Mouse (Mus musculus): Measurements from ENCODE around the gene Rps27a.
"Not testable (repeated sequence)": the region's sequence is repeated elsewhere in the genome, so short reads cannot be mapped to it uniquely, and the experiment has no call there.

The Rps27a gene

GRCm38 (mm10) chr11:29547752-29548503 lies at the start of gene Rps27a, which contains the start of gene Clhc1:
Rps27a (minus strand) TSS chr11:29548109.
Clhc1 (plus strand) TSS chr11:29547950.
- DNase-seq (ENCODE audit: low read depth, low spot score), result peak; percentile 93

- no peak for DNase-seq (ENCODE audit: low read depth, low spot score)
Observed at GRCm38 (mm10) chr11:29597159-29597558, 49.2 kb upstream of the Rps27a start.

- no peak for DNase-seq (ENCODE audit: low read depth, low spot score)
Observed at GRCm38 (mm10) chr11:29595217-29595616, 47.3 kb upstream of the Rps27a start.

GRCm38 (mm10) chr11:29579610-29580009 lies 31.7 kb upstream of the Rps27a start:
- peak; percentile 6 for DNase-seq (ENCODE audit: low read depth, low spot score)

DNA sequence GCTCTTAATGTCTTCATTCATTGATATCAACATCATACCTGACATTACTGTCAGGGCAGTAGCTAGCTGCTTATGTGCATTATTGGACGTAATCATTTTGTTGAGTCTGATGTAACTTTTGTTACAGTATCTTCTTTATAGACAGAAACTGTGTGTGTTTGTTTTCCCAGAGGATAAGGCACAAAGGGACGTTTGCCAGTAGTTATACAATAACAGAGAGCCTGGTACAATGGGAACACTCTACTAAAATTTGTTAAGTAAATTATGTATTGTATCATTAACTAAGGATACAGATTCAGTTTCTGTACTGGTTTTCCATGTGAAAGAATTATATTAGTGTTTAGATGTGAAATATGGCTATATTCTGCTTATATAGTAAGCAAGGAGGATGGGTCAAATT lies 24.7 kb upstream of the Rps27a start:
- DNase-seq (ENCODE audit: low read depth, low spot score), result no peak

- DNase-seq (ENCODE audit: low read depth, low spot score), result no peak
Observed at GRCm38 (mm10) chr11:29571536-29571935, 23.6 kb upstream of the Rps27a start.

- DNase-seq (ENCODE audit: low read depth, low spot score), result no peak
Observed at GRCm38 (mm10) chr11:29563406-29563805, 15.5 kb upstream of the Rps27a start.

GRCm38 (mm10) chr11:29560990-29561389 lies 13.1 kb upstream of the Rps27a start:
- DNase-seq (ENCODE audit: low read depth, low spot score), result no peak

GRCm38 (mm10) chr11:29560452-29560851 lies 12.5 kb upstream of the Rps27a start:
- DNase-seq (ENCODE audit: low read depth, low spot score), result no peak

DNA sequence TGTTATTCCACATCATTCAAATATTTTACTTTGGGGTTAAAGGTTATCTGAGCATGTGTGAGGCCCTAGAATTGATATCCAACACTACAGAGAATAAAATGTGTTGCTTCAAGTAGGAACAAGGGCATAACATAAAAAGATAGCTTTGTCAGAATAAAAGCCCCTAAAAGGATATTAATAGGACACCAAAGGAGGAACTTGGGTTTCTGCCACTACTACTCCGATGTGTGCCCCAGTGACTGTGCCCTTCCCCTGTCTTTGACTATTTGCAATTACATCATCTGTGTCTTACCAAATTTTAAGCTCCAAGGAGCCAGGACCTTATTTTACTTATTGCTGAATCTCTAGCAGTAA lies 1.5 kb upstream of the Rps27a start:
- no peak for DNase-seq (ENCODE audit: low read depth, low spot score)

GRCm38 (mm10) chr11:29548504-29549424 lies 855 bp upstream of the Rps27a start:
- DNase-seq (ENCODE audit: low read depth, low spot score), result no peak

- DNase-seq (ENCODE audit: low read depth, low spot score), result no peak
Observed at GRCm38 (mm10) chr11:29547249-29547751, 609 bp downstream of the Rps27a start.

DNA sequence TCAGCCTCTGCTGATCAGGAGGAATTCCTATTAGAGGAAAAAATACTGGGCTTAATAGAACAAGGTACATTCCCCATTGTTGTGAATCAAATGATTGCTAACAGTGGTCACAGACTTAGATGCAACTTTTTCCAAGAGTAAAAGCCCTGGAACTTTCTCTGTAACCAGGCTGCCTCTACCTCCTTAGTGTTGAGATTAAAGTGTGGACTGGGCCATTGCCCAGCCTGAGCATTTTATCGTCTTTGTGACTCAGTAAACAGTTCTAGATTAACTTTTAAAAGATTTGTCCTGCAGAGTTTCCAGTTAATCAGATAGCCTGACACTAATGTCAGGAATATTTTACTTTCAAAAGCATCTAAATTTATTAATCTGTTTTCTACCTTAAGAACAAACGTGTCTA lies 1.1 kb downstream of the Rps27a start:
- no peak for DNase-seq (ENCODE audit: low read depth, low spot score)

DNA sequence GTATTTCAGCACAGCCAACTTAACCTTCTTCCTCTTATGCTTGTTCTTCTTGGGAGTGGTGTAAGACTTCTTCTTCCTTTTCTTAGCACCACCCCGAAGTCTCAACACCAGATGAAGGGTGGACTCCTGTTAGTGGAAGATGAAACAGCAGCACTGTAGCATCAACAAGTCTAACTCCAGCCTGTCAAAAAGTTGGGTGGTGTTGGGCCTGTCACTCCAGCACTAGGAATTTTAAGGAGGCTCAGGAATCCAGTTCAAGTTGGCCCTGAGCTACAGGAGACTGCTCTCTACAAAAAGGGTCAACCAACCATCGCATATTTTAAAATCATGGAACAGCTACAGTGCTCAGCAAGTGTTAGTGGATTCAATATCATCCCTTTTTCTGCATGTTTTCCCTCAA lies 1.6 kb downstream of the Rps27a start:
- not testable (repeated sequence) for DNase-seq (ENCODE audit: low read depth, low spot score)

DNA sequence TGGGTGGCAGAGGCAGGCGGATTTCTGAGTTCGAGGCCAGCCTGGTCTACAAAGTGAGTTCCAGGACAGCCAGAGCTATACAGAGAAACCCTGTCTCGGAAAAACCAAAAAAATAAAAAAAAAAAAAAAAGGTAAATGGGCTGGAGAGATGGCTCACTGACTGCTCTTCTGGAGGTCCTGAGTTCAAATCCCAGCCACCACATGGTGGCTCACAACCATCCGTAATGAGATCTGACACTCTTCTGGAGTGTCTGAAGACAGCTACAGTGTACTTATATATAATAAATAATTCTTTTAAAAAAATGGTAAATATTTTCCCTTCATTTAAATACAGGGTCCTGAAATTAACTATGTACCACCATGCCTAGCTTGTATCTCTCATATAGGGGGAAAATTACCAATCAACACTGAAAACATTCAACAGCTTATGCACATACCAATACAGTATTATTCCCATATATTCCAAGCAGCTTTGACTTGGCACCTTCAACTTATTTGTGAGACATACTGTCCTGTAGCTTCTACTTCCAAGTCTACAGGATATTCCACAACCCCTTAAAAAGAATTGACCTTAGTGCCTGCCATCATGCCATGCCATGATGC lies 2.7 kb downstream of the Rps27a start:
- DNase-seq (ENCODE audit: low read depth, low spot score), result not testable (repeated sequence)

GRCm38 (mm10) chr11:29544225-29544945 lies 3.5 kb downstream of the Rps27a start:
- DNase-seq (ENCODE audit: low read depth, low spot score), result no peak

DNA sequence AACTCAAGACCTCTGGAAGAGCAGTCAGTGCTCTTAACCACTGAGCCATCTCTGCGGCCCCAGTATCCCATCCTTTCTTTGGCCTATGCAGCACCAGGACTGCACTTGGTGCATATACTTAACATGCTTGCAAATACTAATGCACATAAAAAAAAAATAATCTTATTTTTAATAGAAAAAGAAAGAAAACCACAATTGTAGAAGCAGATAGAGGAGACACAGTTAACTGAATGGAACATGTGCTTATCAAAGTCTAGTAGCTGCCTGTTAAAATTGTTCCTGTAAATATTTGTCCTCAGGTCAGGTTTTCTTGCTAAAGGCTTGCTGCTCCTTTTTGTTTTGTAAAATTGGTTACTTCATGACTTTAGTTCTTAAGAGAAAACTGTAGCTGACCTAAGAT lies 9.7 kb downstream of the Rps27a start:
- no peak for DNase-seq (ENCODE audit: low read depth, low spot score)

GRCm38 (mm10) chr11:29525988-29526794 lies 21.7 kb downstream of the Rps27a start, which contains the start of gene Mtif2:
Mtif2 (plus strand) TSS chr11:29526408.
- peak; percentile 80 for DNase-seq (ENCODE audit: low read depth, low spot score)

- DNase-seq (ENCODE audit: low read depth, low spot score), result peak; percentile 77
Observed at GRCm38 (mm10) chr11:29514682-29515412, 33.1 kb downstream of the Rps27a start, which contains the start of gene Prorsd1. Prorsd1 (minus strand) TSS chr11:29515033.

DNA sequence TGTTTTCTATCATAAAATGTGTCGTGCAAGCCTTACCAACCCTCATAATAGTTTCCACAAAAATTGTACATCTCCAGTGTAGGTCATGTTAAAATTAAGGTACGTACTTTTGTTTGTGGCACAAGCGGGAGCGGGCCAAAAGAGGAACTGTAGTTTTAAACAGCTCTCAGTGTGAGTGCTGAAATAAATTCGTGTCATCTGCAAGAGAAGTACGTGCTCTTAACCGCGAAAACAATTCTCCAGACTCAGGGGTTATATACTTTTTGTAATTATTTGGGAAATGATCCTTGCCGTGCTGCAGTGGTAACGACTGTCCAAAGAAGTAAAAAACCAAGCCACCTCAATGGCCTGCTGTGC lies 33.6 kb downstream of the Rps27a start:
- no peak for DNase-seq (ENCODE audit: low read depth, low spot score)

Measured in retina, adult 2 months (tissue).